Mouse (Mus musculus): ENCODE data around the gene Gse1. TPM values are rescaled to one million over a fixed set of nuclear protein-coding genes. Genes with fewer than 3 reads are reported as not detected.

Gse1 gene
- polyA plus RNA-seq, 1 experiment = 17.1 TPM

GRCm38 (mm10) chr8:120247618-120248017, 19.4 kb downstream of the Gse1 start:
- H3K27me3 ChIP-seq (ENCODE audit: control insufficient read depth) = no peaks in the 10 kb centered on the region
- H3K9me3 ChIP-seq (ENCODE audit: control insufficient read depth, low read length) = peaks cover 7% of the 10 kb centered on the region; the same call in 1 of the 2 replicates
- no peak overlapping the region for H3K4me3 ChIP-seq (replicated peaks)
- H3K36me3 ChIP-seq (ENCODE audit: control insufficient read depth) = no peaks in the 10 kb centered on the region
- H3K4me1 ChIP-seq (ENCODE audit: control insufficient read depth) = no peaks in the 10 kb centered on the region
- TF ChIP-seq TAL1 (IDR thresholded peaks at IDR 0.05; ENCODE audit: low read length) (no peak), GATA1 (IDR thresholded peaks at IDR 0.05; ENCODE audit: low read length) (no peak)

- H3K9me3 ChIP-seq (ENCODE audit: control insufficient read depth, low read length) = peaks cover 7% of the 10 kb centered on the region; the same call in 1 of the 2 replicates
- H3K27me3 ChIP-seq (ENCODE audit: control insufficient read depth) = no peaks in the 10 kb centered on the region
- no peaks in the 10 kb centered on the region for H3K4me1 ChIP-seq (ENCODE audit: control insufficient read depth)
- no peak overlapping the region for H3K4me3 ChIP-seq (replicated peaks)
- no peaks in the 10 kb centered on the region for H3K36me3 ChIP-seq (ENCODE audit: control insufficient read depth)
- no peak for TF ChIP-seq TAL1 (IDR thresholded peaks at IDR 0.05; ENCODE audit: low read length)
- no peak for TF ChIP-seq GATA1 (IDR thresholded peaks at IDR 0.05; ENCODE audit: low read length)
Measured at GRCm38 (mm10) chr8:120248031-120248430, 19.8 kb downstream of the Gse1 start.

- no peaks in the 10 kb centered on the region for H3K4me1 ChIP-seq (ENCODE audit: control insufficient read depth)
- H3K36me3 ChIP-seq (ENCODE audit: control insufficient read depth) = no peaks in the 10 kb centered on the region
- H3K4me3 ChIP-seq (replicated peaks) = no peak overlapping the region
- H3K27me3 ChIP-seq (ENCODE audit: control insufficient read depth) = no peaks in the 10 kb centered on the region
- peaks cover 7% of the 10 kb centered on the region; the same call in 1 of the 2 replicates for H3K9me3 ChIP-seq (ENCODE audit: control insufficient read depth, low read length)
- TF ChIP-seq TAL1 (IDR thresholded peaks at IDR 0.05; ENCODE audit: low read length) = no peak
- no peak for TF ChIP-seq GATA1 (IDR thresholded peaks at IDR 0.05; ENCODE audit: low read length)
Measured at GRCm38 (mm10) chr8:120248451-120248850, 20.2 kb downstream of the Gse1 start.

- H3K9me3 ChIP-seq (ENCODE audit: control insufficient read depth, low read length) = peaks cover 5% of the 10 kb centered on the region; the same call in 1 of the 2 replicates
- no peaks in the 10 kb centered on the region for H3K27me3 ChIP-seq (ENCODE audit: control insufficient read depth)
- TF ChIP-seq TAL1 (IDR thresholded peaks at IDR 0.05; ENCODE audit: low read length) (no peak), GATA1 (IDR thresholded peaks at IDR 0.05; ENCODE audit: low read length) (no peak)
- H3K4me3 ChIP-seq (replicated peaks) = no peak overlapping the region
- no peaks in the 10 kb centered on the region for H3K4me1 ChIP-seq (ENCODE audit: control insufficient read depth)
- H3K36me3 ChIP-seq (ENCODE audit: control insufficient read depth) = no peaks in the 10 kb centered on the region
Measured at GRCm38 (mm10) chr8:120249800-120250336, 21.6 kb downstream of the Gse1 start.

GRCm38 (mm10) chr8:120250750-120251410, 22.6 kb downstream of the Gse1 start:
- Histone ChIP-seq H3K9me3 (ENCODE audit: control insufficient read depth, low read length) (peaks cover 5% of the 10 kb centered on the region; the same call in 1 of the 2 replicates), H3K4me3 (replicated peaks) (no peak overlapping the region), H3K27me3 (ENCODE audit: control insufficient read depth) (no peaks in the 10 kb centered on the region), H3K36me3 (ENCODE audit: control insufficient read depth) (no peaks in the 10 kb centered on the region), H3K4me1 (ENCODE audit: control insufficient read depth) (no peaks in the 10 kb centered on the region)
- TF ChIP-seq TAL1 (IDR thresholded peaks at IDR 0.05; ENCODE audit: low read length) = no peak
- TF ChIP-seq GATA1 (IDR thresholded peaks at IDR 0.05; ENCODE audit: low read length) = no peak

GRCm38 (mm10) chr8:120251411-120252035, 23.3 kb downstream of the Gse1 start:
- H3K9me3 ChIP-seq (ENCODE audit: control insufficient read depth, low read length) = peaks cover 5% of the 10 kb centered on the region; the same call in 1 of the 2 replicates
- H3K27me3 ChIP-seq (ENCODE audit: control insufficient read depth) = no peaks in the 10 kb centered on the region
- TF ChIP-seq GATA1 (IDR thresholded peaks at IDR 0.05; ENCODE audit: low read length) (no peak), TAL1 (IDR thresholded peaks at IDR 0.05; ENCODE audit: low read length) (no peak)

GRCm38 (mm10) chr8:120253626-120254025, 25.4 kb downstream of the Gse1 start:
- no peaks in the 10 kb centered on the region for H3K27me3 ChIP-seq (ENCODE audit: control insufficient read depth)
- H3K4me3 ChIP-seq (replicated peaks) = no peak overlapping the region
- H3K36me3 ChIP-seq (ENCODE audit: control insufficient read depth) = no peaks in the 10 kb centered on the region
- TF ChIP-seq GATA1 (IDR thresholded peaks at IDR 0.05; ENCODE audit: low read length) = no peak
- no peak for TF ChIP-seq TAL1 (IDR thresholded peaks at IDR 0.05; ENCODE audit: low read length)
- no peaks in the 10 kb centered on the region for H3K4me1 ChIP-seq (ENCODE audit: control insufficient read depth)
- H3K9me3 ChIP-seq (ENCODE audit: control insufficient read depth, low read length) = no peaks in the 10 kb centered on the region

More at GRCm38 (mm10) chr8:120251411-120252035, 23.3 kb downstream of the Gse1 start:
- no peaks in the 10 kb centered on the region for H3K4me1 ChIP-seq (ENCODE audit: control insufficient read depth)
- no peak overlapping the region for H3K4me3 ChIP-seq (replicated peaks)
- no peaks in the 10 kb centered on the region for H3K36me3 ChIP-seq (ENCODE audit: control insufficient read depth)

GRCm38 (mm10) chr8:120255406-120255987, 27.2 kb downstream of the Gse1 start:
- TF ChIP-seq TAL1 (IDR thresholded peaks at IDR 0.05; ENCODE audit: low read length) (no peak), GATA1 (IDR thresholded peaks at IDR 0.05; ENCODE audit: low read length) (no peak)
- Histone ChIP-seq H3K4me1 (ENCODE audit: control insufficient read depth) (no peaks in the 10 kb centered on the region), H3K27me3 (ENCODE audit: control insufficient read depth) (no peaks in the 10 kb centered on the region), H3K36me3 (ENCODE audit: control insufficient read depth) (no peaks in the 10 kb centered on the region), H3K9me3 (ENCODE audit: control insufficient read depth, low read length) (no peaks in the 10 kb centered on the region), H3K4me3 (replicated peaks) (no peak overlapping the region)

- H3K4me3 ChIP-seq (replicated peaks) = no peak overlapping the region
Measured at GRCm38 (mm10) chr8:120256958-120257357, 28.7 kb downstream of the Gse1 start.

More at GRCm38 (mm10) chr8:120256958-120257357, 28.7 kb downstream of the Gse1 start:
- TF ChIP-seq TAL1 (IDR thresholded peaks at IDR 0.05; ENCODE audit: low read length) = no peak
- TF ChIP-seq GATA1 (IDR thresholded peaks at IDR 0.05; ENCODE audit: low read length) = no peak
- Histone ChIP-seq H3K4me1 (ENCODE audit: control insufficient read depth) (no peaks in the 10 kb centered on the region), H3K27me3 (ENCODE audit: control insufficient read depth) (no peaks in the 10 kb centered on the region), H3K36me3 (ENCODE audit: control insufficient read depth) (no peaks in the 10 kb centered on the region), H3K9me3 (ENCODE audit: control insufficient read depth, low read length) (no peaks in the 10 kb centered on the region)
